Mouse (Mus musculus) cerebellum, adult 11 months (tissue): ENCODE data around the gene Cox7a2l.

Experiments
- DNase-seq: peaks from one replicate; pipeline ENCODE4 v3.0.0; 2022

Gene Cox7a2l

GRCm38 (mm10) chr17:83517280-83518015, at the start of gene Cox7a2l:
TSS of gene Cox7a2l (minus strand) at chr17:83517330.
- DNase-seq: no peak

GRCm38 (mm10) chr17:83565506-83565905, 48.4 kb upstream of the Cox7a2l start:
- DNase-seq: peak; percentile 28

- peak; percentile 16 for DNase-seq
Observed at GRCm38 (mm10) chr17:83564119-83564820, 47.1 kb upstream of the Cox7a2l start.

GRCm38 (mm10) chr17:83563703-83564111, 46.6 kb upstream of the Cox7a2l start:
- DNase-seq: peak; percentile 37

GRCm38 (mm10) chr17:83562153-83563010, 45.3 kb upstream of the Cox7a2l start:
- DNase-seq: no peak

GRCm38 (mm10) chr17:83559081-83559480, 42.0 kb upstream of the Cox7a2l start:
- DNase-seq: no peak

- no peak for DNase-seq
Observed at GRCm38 (mm10) chr17:83555836-83556235, 38.7 kb upstream of the Cox7a2l start.

- no peak for DNase-seq
Observed at GRCm38 (mm10) chr17:83554997-83555396, 37.9 kb upstream of the Cox7a2l start.

- DNase-seq: peak; percentile 28
Observed at GRCm38 (mm10) chr17:83548501-83549233, 31.5 kb upstream of the Cox7a2l start.

GRCm38 (mm10) chr17:83547145-83547544, 30.0 kb upstream of the Cox7a2l start:
- no peak for DNase-seq

- no peak for DNase-seq
Observed at GRCm38 (mm10) chr17:83545756-83546742, 28.9 kb upstream of the Cox7a2l start.

GRCm38 (mm10) chr17:83545259-83545658, 28.1 kb upstream of the Cox7a2l start:
- DNase-seq: no peak

- DNase-seq: no peak
Observed at GRCm38 (mm10) chr17:83542424-83542823, 25.3 kb upstream of the Cox7a2l start.

- DNase-seq: no peak
Observed at GRCm38 (mm10) chr17:83539262-83540037, 22.3 kb upstream of the Cox7a2l start.

GRCm38 (mm10) chr17:83538694-83539093, 21.6 kb upstream of the Cox7a2l start:
- DNase-seq: no peak

- no peak for DNase-seq
Observed at GRCm38 (mm10) chr17:83538141-83538540, 21.0 kb upstream of the Cox7a2l start.

GRCm38 (mm10) chr17:83533150-83533549, 16.0 kb upstream of the Cox7a2l start:
- no peak for DNase-seq

GRCm38 (mm10) chr17:83527651-83528381, 10.7 kb upstream of the Cox7a2l start:
- no peak for DNase-seq

GRCm38 (mm10) chr17:83526624-83527532, 9.7 kb upstream of the Cox7a2l start:
- no peak for DNase-seq
